Mouse (Mus musculus): Measurements from ENCODE around the gene Slc25a24. TPM values are rescaled to one million over a fixed set of nuclear protein-coding genes. Genes with fewer than 3 reads are reported as not detected.

Gene Slc25a24
- polyA plus RNA-seq, 1 experiment from 2014 or later, result 25.9 TPM

DNA sequence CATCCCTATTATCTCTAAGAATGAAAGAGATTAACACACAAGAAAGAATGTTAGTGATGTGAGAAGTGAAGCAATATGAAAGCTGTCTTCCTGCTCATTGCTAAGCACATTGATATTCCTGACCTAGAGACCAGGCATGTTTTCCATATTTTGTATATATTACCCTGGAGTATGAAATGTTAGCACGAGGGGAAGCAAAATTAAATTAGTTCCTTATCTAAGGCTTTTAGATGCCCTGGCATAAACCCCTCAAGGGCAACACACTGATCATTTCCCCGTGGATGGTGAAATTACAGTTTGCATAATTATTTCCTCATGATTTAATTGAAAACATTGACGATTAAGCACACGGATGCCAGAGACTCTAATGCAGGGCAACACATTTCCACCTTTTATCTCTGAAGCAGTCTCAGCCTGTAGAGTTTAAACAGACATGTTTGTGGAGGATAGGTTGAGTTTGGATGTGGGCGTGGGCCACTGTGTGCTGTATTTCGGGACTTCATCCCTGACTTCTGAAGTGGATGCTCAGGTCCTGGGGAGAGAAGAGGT, 56.7 kb downstream of the Slc25a24 start:
- Histone ChIP-seq H3K27ac (no peak overlapping the region), H3K4me3 (no peak overlapping the region), H3K27me3 (ENCODE audit: insufficient read depth, poor library complexity, severe bottlenecking) (no peaks in the 10 kb centered on the region), H3K4me1 (replicated peaks) (0 out of 2 replicates have a peak, but pooled peaks cover 8% of the 10 kb centered on the region), H3K9me3 (no peaks in the 10 kb centered on the region), H3K36me3 (no peaks in the 10 kb centered on the region)
- DNase-seq (ENCODE audit: low spot score), result no peak
- 83% methylated on average over 6 of the region's 6 CpGs for WGBS

DNA sequence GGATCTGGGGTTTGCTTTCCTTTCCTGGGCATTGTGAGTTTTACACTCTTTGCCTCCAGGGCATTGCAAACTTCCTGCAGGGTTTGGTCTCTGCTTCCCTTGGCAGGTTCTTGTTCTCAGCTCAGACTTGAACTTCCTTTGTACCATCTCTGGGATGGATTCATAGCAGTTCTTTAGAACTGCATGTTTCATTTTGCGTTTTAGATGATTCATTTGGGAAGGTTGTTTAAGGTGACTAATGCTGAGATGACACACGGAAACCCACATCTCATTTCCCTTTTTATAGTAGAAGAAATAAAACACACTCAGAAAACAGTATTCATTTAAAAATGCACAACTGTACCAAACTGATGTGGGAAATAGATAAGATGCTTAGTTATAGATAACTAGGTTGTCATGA, 73.2 kb downstream of the Slc25a24 start:
- no peaks in the 10 kb centered on the region for H3K27me3 ChIP-seq (ENCODE audit: insufficient read depth, poor library complexity, severe bottlenecking)
- no peak overlapping the region for H3K4me3 ChIP-seq
- no peaks in the 10 kb centered on the region for H3K36me3 ChIP-seq
- H3K27ac ChIP-seq, result no peak overlapping the region
- DNase-seq (ENCODE audit: low spot score), result no peak
- 94% methylated on average over 2 of the region's 2 CpGs for WGBS
- H3K9me3 ChIP-seq, result no peaks in the 10 kb centered on the region
- H3K4me1 ChIP-seq (replicated peaks), result no peaks in the 10 kb centered on the region

DNA sequence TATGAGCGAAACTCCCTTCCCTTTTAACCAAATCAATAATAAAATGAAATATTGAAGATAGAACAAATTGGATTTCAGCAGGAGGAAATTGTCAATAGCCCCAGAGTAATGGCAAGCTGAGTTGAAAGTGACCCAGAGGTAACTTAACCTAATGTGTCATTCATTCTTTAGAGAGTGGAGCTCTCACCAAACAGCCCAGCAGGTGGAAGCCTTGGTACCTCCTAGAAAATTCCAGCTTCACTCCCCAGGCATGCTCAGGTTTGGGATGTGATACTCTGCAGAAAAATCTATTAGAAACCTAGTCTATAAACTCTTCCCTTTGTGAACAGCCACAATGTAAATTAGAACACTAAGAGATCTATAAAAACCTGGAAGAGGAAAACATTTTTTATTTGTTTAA, 76.3 kb downstream of the Slc25a24 start:
- H3K27me3 ChIP-seq (ENCODE audit: insufficient read depth, poor library complexity, severe bottlenecking), result no peaks in the 10 kb centered on the region
- DNase-seq (ENCODE audit: low spot score), result no peak
- no peak overlapping the region for H3K27ac ChIP-seq
- H3K4me3 ChIP-seq, result no peak overlapping the region
- H3K4me1 ChIP-seq (replicated peaks), result no peaks in the 10 kb centered on the region
- no peaks in the 10 kb centered on the region for H3K36me3 ChIP-seq
- no peaks in the 10 kb centered on the region for H3K9me3 ChIP-seq
- WGBS, result 97% methylated on average over 1 of the region's 1 CpGs

DNA sequence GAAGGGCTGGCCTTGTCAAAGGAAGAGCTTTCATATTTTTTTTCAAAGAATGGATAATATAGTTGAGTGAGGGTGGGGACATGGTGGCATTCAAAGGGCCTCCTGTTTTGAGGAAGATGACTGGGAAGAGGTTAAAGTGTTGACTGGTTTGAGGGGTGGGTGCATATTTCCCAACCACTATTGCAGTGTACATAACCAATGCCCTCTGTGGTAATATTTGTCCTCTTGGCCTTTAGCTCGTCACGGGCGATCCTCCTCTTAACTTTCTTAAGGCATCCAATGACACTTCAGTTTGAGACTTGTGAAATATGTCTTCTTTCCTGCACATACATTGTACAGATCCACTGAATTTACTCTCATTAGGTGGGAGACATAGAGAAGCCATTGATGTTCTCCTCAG, 89.4 kb downstream of the Slc25a24 start:
- H3K36me3 ChIP-seq, result no peaks in the 10 kb centered on the region
- no peak overlapping the region for H3K4me3 ChIP-seq
- no peaks in the 10 kb centered on the region for H3K9me3 ChIP-seq
- H3K27ac ChIP-seq, result no peak overlapping the region
- 95% methylated on average over 3 of the region's 3 CpGs for WGBS
- DNase-seq (ENCODE audit: low spot score), result no peak
- no peaks in the 10 kb centered on the region for H3K27me3 ChIP-seq (ENCODE audit: insufficient read depth, poor library complexity, severe bottlenecking)
- no peaks in the 10 kb centered on the region for H3K4me1 ChIP-seq (replicated peaks)

DNA sequence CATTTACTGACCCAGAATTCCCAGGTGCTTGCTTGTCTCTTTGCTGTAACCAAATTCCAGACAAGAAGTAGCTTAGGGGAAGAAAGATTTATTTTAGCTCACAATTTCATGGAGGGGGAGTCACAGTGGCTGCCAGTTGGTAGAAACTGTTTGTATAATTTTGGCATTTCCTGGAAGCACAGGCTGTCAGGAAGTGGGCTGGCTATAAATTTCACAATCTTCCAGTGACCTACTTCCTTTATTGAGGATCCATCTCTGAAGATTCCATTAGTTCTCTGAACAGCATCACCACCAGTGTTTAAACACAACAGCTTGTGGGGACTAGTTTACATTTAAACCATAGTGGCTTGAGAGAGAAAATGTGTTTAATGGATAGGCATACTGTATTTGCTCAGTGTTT, 93.4 kb downstream of the Slc25a24 start:
- no peak overlapping the region for H3K27ac ChIP-seq
- no peaks in the 10 kb centered on the region for H3K4me1 ChIP-seq (replicated peaks)
- H3K9me3 ChIP-seq, result no peaks in the 10 kb centered on the region
- H3K4me3 ChIP-seq, result no peak overlapping the region
- no peaks in the 10 kb centered on the region for H3K36me3 ChIP-seq
- no peaks in the 10 kb centered on the region for H3K27me3 ChIP-seq (ENCODE audit: insufficient read depth, poor library complexity, severe bottlenecking)
- no peak for DNase-seq (ENCODE audit: low spot score)

Other genes starting within 250 kb of the Slc25a24 start
- gene Fndc7, start 233.1 kb upstream of the Slc25a24 start, polyA plus RNA-seq (2016; fragmentation: Nextera tagmentation; extraction: Ambion mirVana), result 0.05 TPM in 1 of 2 replicates, not detected in the other
- gene Prpf38b, start 211.4 kb upstream of the Slc25a24 start, polyA plus RNA-seq (2016; fragmentation: Nextera tagmentation; extraction: Ambion mirVana), result 52.6 and 74.6 TPM in 2 replicates
- gene Henmt1, start 183.3 kb upstream of the Slc25a24 start, polyA plus RNA-seq (2016; fragmentation: Nextera tagmentation; extraction: Ambion mirVana), result 0.58 and 0.86 TPM in 2 replicates
- not detected in 2 replicates for gene Gm9857, start 182.7 kb upstream of the Slc25a24 start, polyA plus RNA-seq (2016; fragmentation: Nextera tagmentation; extraction: Ambion mirVana)
- gene Fam102b, start 95.5 kb upstream of the Slc25a24 start, polyA plus RNA-seq (2016; fragmentation: Nextera tagmentation; extraction: Ambion mirVana), result 5.3 TPM in 2 replicates
- gene Slc25a54, start 42.7 kb upstream of the Slc25a24 start, polyA plus RNA-seq (2016; fragmentation: Nextera tagmentation; extraction: Ambion mirVana), result not detected in 2 replicates
- 8.9 and 12.2 TPM in 2 replicates for gene Vav3, start 217.5 kb downstream of the Slc25a24 start, polyA plus RNA-seq (2016; fragmentation: Nextera tagmentation; extraction: Ambion mirVana)